Mouse (Mus musculus): ENCODE measurements around the gene 1700049E17Rik1.

1700049E17Rik1 gene

GRCm38 (mm10) chr14:41924649-41925048 lies at the start of gene 1700049E17Rik1:
Gene 1700049E17Rik1, plus strand, starts transcription at chr14:41924949.
- in situ Hi-C loops (cut with MboI, MseI) = loop anchor here (5.0 to 25.0 kb wide), 3 partner anchors 1258 to 1613 kb away; partner anchors contain the start of gene Gm5799 (in 1 of the 2)

DNA sequence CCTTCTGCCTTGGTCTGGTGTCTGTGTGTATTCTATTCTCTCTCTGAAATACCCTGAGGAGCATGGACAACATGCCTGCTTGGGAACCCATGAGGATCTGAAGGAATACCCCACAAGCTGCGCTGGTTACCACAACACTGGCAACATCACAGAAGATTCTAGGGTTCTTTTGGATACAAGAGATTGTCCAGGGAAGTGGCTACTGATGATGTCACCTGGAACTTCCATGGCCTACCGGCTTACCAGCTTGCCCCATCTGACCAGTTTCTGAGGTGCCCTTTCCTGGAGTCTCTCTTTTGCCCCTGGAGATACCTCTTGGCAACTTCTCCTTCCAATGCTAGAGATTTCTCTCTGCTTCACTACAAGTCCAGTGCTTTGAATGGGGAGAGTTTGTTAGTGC lies 17.6 kb upstream of the 1700049E17Rik1 start, which contains the start of gene Gm7980:
Gene Gm7980, minus strand, starts transcription at position 101 of the 400 bp plus-strand sequence.
- in situ Hi-C loops (cut with MboI, MseI) = loop anchor here (5.0 to 10.0 kb wide), 3 partner anchors 352 to 1390 kb away; partner anchors contain the start of gene Gm7970 (in 1 of the 2)

DNA sequence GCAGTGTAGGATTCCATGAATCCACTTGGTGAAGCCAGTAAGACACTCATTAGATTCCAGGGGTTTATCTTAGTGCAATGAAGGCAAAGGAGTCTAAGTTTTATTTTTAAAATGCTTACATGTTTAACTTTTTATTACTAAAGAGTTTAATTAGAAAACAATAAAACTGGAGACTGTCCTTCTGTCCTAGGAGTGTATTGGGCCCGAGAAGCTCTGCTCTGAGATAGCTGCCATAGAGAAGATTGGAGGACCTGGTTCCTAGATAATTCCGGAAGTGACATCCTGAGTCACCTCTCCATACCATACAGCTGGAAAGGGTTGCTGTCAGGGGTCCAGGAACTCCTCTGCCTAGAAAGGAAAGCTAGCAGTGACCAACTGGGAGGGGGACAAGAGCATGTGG lies 18.9 kb downstream of the 1700049E17Rik1 start, which contains the start of gene 1700024B05Rik:
Gene 1700024B05Rik, plus strand, starts transcription at position 301 of the 400 bp plus-strand sequence.
- in situ Hi-C loops (cut with MboI, MseI) = loop anchor here in 1 of 2 experiments (25.0 kb wide), 1 partner anchor 1594 kb away; the partner anchor contains the start of gene Gm5799

DNA sequence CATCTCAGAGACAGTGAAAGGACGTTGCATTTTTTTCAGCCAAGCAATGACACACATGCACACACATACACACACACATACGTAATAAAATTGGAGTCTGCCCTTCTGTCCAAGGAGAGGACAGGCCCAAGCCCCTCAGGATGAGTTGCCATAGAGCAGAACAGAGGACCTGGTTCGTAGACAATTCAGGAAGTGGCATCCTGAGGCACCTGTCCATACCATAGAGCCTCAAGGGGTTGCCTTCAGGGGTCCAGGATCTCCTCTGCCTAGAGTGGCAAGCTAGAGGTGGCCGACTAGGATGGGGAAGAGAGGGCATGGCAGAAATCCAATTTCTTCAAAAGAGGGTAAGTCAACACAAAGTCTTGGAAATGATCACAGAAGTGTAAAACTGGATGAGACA lies 39.3 kb downstream of the 1700049E17Rik1 start:
- in situ Hi-C loops (cut with MboI, MseI) = loop anchor here (5.0 to 25.0 kb wide), 4 partner anchors 128 to 1623 kb away; partner anchors contain the start of genes Gm17654 (in 1 of the 2), Gm47189 (in 1 of the 2) and Gm7929 (in 1 of the 2)

GRCm38 (mm10) chr14:41967827-41968226 lies 43.1 kb downstream of the 1700049E17Rik1 start, which contains the start of gene Gm6401:
Gene Gm6401, minus strand, starts transcription at chr14:41967927.
- in situ Hi-C loops (cut with MboI, MseI) = loop anchor here (10.0 to 25.0 kb wide), 3 partner anchors 206 to 1619 kb away; partner anchors contain the start of genes Gm17654 (in 1 of the 2), Gm47189 (in 1 of the 2) and Gm7929 (in 1 of the 2)

DNA sequence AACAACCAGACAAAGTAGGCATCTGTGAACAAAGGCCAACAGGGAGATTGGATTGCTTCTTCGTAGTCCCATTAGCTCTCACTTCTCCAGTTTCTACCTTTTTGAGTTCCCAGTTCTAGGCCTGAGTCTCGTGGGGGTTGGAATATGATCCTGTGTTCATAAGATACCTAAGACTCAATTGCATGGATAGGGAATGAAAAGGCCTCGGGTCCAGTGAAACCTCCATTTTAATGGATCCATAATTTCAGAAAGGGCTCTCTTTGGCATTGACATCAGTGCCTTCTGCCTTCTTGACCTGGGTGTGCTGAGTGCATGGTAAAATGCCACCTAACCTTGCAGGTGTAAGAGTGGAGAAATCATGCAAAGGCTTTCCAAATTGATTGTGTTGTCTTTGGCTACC lies 43.8 kb downstream of the 1700049E17Rik1 start:
- in situ Hi-C loops (cut with MboI, MseI) = loop anchor here (10.0 to 25.0 kb wide), 3 partner anchors 206 to 1619 kb away; partner anchors contain the start of genes Gm17654 (in 1 of the 2), Gm47189 (in 1 of the 2) and Gm7929 (in 1 of the 2)

Measured in T-helper 17 cell (primary cell).